Mouse (Mus musculus) kidney, adult 8-10 months (tissue): ENCODE measurements at regions not wholly inside any gene's neighbourhood (a gene's known extent, or its start where the extent isn't known, plus 50 kb on each side); places are given as distances from the start of the nearest gene placed in this dataset.

Experiments used
- DNase-seq, 2 experiments: peaks; one replicate each; pipeline ENCODE4 v3.0.0; 2022

GRCm38 (mm10) chr13:52059756-52060417 lies 213.4 kb downstream of the Gadd45g start:
- no peak for DNase-seq

GRCm38 (mm10) chr13:52060418-52060870 lies 214.0 kb downstream of the Gadd45g start:
- peak; percentile 95 to 96 for DNase-seq

- no peak for DNase-seq
Observed at GRCm38 (mm10) chr13:52061454-52061853, 215.0 kb downstream of the Gadd45g start.

- DNase-seq, result no peak
Observed at GRCm38 (mm10) chr13:52061881-52062280, 215.4 kb downstream of the Gadd45g start.

GRCm38 (mm10) chr13:52062576-52062975 lies 216.1 kb downstream of the Gadd45g start:
- DNase-seq, result no peak

GRCm38 (mm10) chr13:52065274-52065673 lies 218.8 kb downstream of the Gadd45g start:
- DNase-seq, result no peak

GRCm38 (mm10) chr13:52065720-52066119 lies 219.2 kb downstream of the Gadd45g start:
- DNase-seq, result no peak

GRCm38 (mm10) chr13:52067048-52067447 lies 220.6 kb downstream of the Gadd45g start:
- DNase-seq, result no peak

GRCm38 (mm10) chr13:52068886-52069439 lies 222.5 kb downstream of the Gadd45g start:
- no peak for DNase-seq

GRCm38 (mm10) chr13:52069714-52070113 lies 223.2 kb downstream of the Gadd45g start:
- no peak for DNase-seq

- DNase-seq, result no peak
Observed at GRCm38 (mm10) chr13:52070731-52071663, 224.5 kb downstream of the Gadd45g start.

GRCm38 (mm10) chr13:52077616-52078015 lies 231.1 kb downstream of the Gadd45g start:
- DNase-seq, result no peak

- no peak for DNase-seq
Observed at GRCm38 (mm10) chr13:52078561-52078960, 232.1 kb downstream of the Gadd45g start.

- no peak for DNase-seq
Observed at GRCm38 (mm10) chr13:52079678-52080246, 233.3 kb downstream of the Gadd45g start.

- DNase-seq, result no peak
Observed at GRCm38 (mm10) chr13:52083601-52084455, 237.3 kb downstream of the Gadd45g start.

- no peak for DNase-seq
Observed at GRCm38 (mm10) chr13:52085110-52085509, 238.6 kb downstream of the Gadd45g start.

GRCm38 (mm10) chr13:52088319-52088718 lies 241.8 kb downstream of the Gadd45g start:
- DNase-seq, result no peak

GRCm38 (mm10) chr13:52090365-52090764 lies 243.9 kb downstream of the Gadd45g start:
- no peak for DNase-seq

- DNase-seq, result peak in 1 of 2 experiments; percentile 22
Observed at GRCm38 (mm10) chr13:52094785-52095184, 248.3 kb downstream of the Gadd45g start.

GRCm38 (mm10) chr13:52096506-52096905 lies 250.0 kb downstream of the Gadd45g start:
- DNase-seq, result no peak

GRCm38 (mm10) chr13:52105989-52106642 lies 259.6 kb downstream of the Gadd45g start:
- DNase-seq, result no peak
